Mouse (Mus musculus): ENCODE results near the gene Dap.

GRCm38 (mm10) chr15:31225643-31226325, 1.7 kb downstream of the Dap start:
- TF ChIP-seq CTCF (IDR thresholded peaks at IDR 0.05; ENCODE audit: extremely low read depth, insufficient read depth, insufficient read length, insufficient replicate concordance) (no peak), POLR2A (IDR thresholded peaks at IDR 0.05; ENCODE audit: low read depth, low read length) (no peak)

Data from spleen, adult 2 months (tissue).